Mouse (Mus musculus) C2C12 (cell line): Measurements from ENCODE around the gene Oprm1. TPM values are rescaled to one million over a fixed set of nuclear protein-coding genes. Genes with fewer than 3 reads are reported as not detected.

Source experiments
- H3K27me3 ChIP-seq: one replicate; pipeline ENCODE4 v1.6.1; 2011; ENCODE audit not compliant: control insufficient read depth, insufficient read depth, insufficient read length
- H3K36me3 ChIP-seq: one replicate; pipeline ENCODE4 v1.6.1; 2011; ENCODE audit not compliant: control insufficient read depth, insufficient read depth
- H3K4me3 ChIP-seq: one replicate; pipeline ENCODE4 v1.5.1; 2011; ENCODE audit warnings: mild to moderate bottlenecking, control low read depth; ENCODE audit not compliant: poor library complexity, insufficient read depth, severe bottlenecking
- H3K79me2 ChIP-seq: one replicate; pipeline ENCODE4 v1.6.1; 2011; ENCODE audit not compliant: control insufficient read depth, insufficient read depth
- H3K79me3 ChIP-seq: one replicate; pipeline ENCODE4 v1.6.1; 2011; ENCODE audit warnings: low read depth, control low read depth
- H3ac ChIP-seq: one replicate; pipeline ENCODE3; 2011; ENCODE audit warnings: low read depth; ENCODE audit not compliant: control insufficient read depth, insufficient read length
- CEBPB ChIP-seq: IDR thresholded peaks from one replicate; pipeline ENCODE4 v1.6.1; 2011; ENCODE audit warnings: low read depth, mild to moderate bottlenecking, control low read depth, moderate library complexity
- CTCF ChIP-seq: IDR thresholded peaks from one replicate; pipeline ENCODE4 v1.5.1; 2011; ENCODE audit not compliant: control insufficient read depth, insufficient read depth, insufficient read length
- FOSL1 ChIP-seq: IDR thresholded peaks from one replicate; pipeline ENCODE4 v1.8.0; 2011; ENCODE audit warnings: mild to moderate bottlenecking, low read length; ENCODE audit not compliant: poor library complexity, insufficient read depth, severe bottlenecking
- MAX ChIP-seq: IDR thresholded peaks from one replicate; pipeline ENCODE4 v1.6.1; 2011; ENCODE audit warnings: mild to moderate bottlenecking, control low read depth
- MYOD1 ChIP-seq: IDR thresholded peaks from one replicate; pipeline ENCODE4 v1.6.1; 2011; ENCODE audit warnings: low read depth; ENCODE audit not compliant: control insufficient read depth, insufficient read length
- MYOG ChIP-seq: IDR thresholded peaks from one replicate; pipeline ENCODE4 v1.6.1; 2011; ENCODE audit not compliant: control insufficient read depth, insufficient read length; ENCODE audit errors: extremely low read depth
- USF1 ChIP-seq: IDR thresholded peaks from one replicate; pipeline ENCODE4 v1.6.1; 2011; ENCODE audit warnings: low read depth, mild to moderate bottlenecking, control low read depth, moderate library complexity
- polyA plus RNA-seq: library from polyadenylated mRNA; unstranded; fragments of >200 nt; fragmentation: generic; extraction: Trizol; gene quantifications from one replicate; pipeline ENCODE4 v1.2.1, GENCODE M21; 2012; ENCODE audit warnings: missing spikeins

Oprm1 gene
- polyA plus RNA-seq, 1 experiment: not detected

GRCm38 (mm10) chr10:7047919-7048291, 289.6 kb downstream of the Oprm1 start:
- no peak for TF ChIP-seq FOSL1
- TF ChIP-seq MYOG: no peak
- TF ChIP-seq CEBPB: no peak
- no peak for TF ChIP-seq MAX
- no peak for TF ChIP-seq CTCF
- no peak for TF ChIP-seq MYOD1
- TF ChIP-seq USF1: no peak
- Histone ChIP-seq H3K27me3 (no peaks in the 10 kb centered on the region), H3K79me2 (no peaks in the 10 kb centered on the region), H3ac (no peak overlapping the region), H3K79me3 (no peaks in the 10 kb centered on the region), H3K4me3 (no peak overlapping the region), H3K36me3 (no peaks in the 10 kb centered on the region)

GRCm38 (mm10) chr10:7049901-7050300, 291.6 kb downstream of the Oprm1 start:
- TF ChIP-seq MYOD1 (no peak), MYOG (no peak), CEBPB (no peak), CTCF (no peak), USF1 (no peak), MAX (no peak), FOSL1 (no peak)
- Histone ChIP-seq H3K79me2 (no peaks in the 10 kb centered on the region), H3K79me3 (no peaks in the 10 kb centered on the region), H3K27me3 (no peaks in the 10 kb centered on the region), H3K36me3 (no peaks in the 10 kb centered on the region), H3ac (no peak overlapping the region), H3K4me3 (no peak overlapping the region)

- Histone ChIP-seq H3K36me3 (no peaks in the 10 kb centered on the region), H3K27me3 (no peaks in the 10 kb centered on the region), H3ac (no peak within 1 kb of the TSS), H3K79me3 (no peaks in the 10 kb centered on the region), H3K4me3 (no peak within 1 kb of the TSS), H3K79me2 (no peaks in the 10 kb centered on the region)
- TF ChIP-seq CTCF (no peak), CEBPB (no peak), MAX (no peak), USF1 (no peak), MYOD1 (no peak), MYOG (no peak), FOSL1 (no peak)
Measured at GRCm38 (mm10) chr10:7052315-7053017, 294.2 kb downstream of the Oprm1 start, which contains the start of gene Ipcef1. Gene Ipcef1 (minus strand): TSS chr10:7052478.

GRCm38 (mm10) chr10:7054560-7055205, 296.4 kb downstream of the Oprm1 start:
- H3K79me2 ChIP-seq: no peaks in the 10 kb centered on the region
- H3K36me3 ChIP-seq: no peaks in the 10 kb centered on the region
- H3ac ChIP-seq: no peak overlapping the region
- H3K4me3 ChIP-seq: no peak overlapping the region
- TF ChIP-seq FOSL1: no peak
- TF ChIP-seq MAX: no peak
- TF ChIP-seq USF1: no peak
- TF ChIP-seq CTCF: no peak
- TF ChIP-seq MYOD1: no peak
- TF ChIP-seq CEBPB: no peak
- TF ChIP-seq MYOG: no peak
- no peaks in the 10 kb centered on the region for H3K27me3 ChIP-seq
- no peaks in the 10 kb centered on the region for H3K79me3 ChIP-seq

- Histone ChIP-seq H3ac (no peak overlapping the region), H3K79me3 (no peaks in the 10 kb centered on the region), H3K4me3 (no peak overlapping the region), H3K36me3 (no peaks in the 10 kb centered on the region), H3K27me3 (no peaks in the 10 kb centered on the region), H3K79me2 (no peaks in the 10 kb centered on the region)
- TF ChIP-seq USF1: no peak
- TF ChIP-seq MAX: no peak
- no peak for TF ChIP-seq MYOD1
- no peak for TF ChIP-seq MYOG
- no peak for TF ChIP-seq CEBPB
- no peak for TF ChIP-seq CTCF
- TF ChIP-seq FOSL1: no peak
Measured at GRCm38 (mm10) chr10:7057546-7057945, 299.2 kb downstream of the Oprm1 start.
